Mouse (Mus musculus): Measurements from ENCODE around the gene Taf11.
A peak's percentile ranks its signal among the peaks of the same experiment; 100 is the strongest.

Gene Taf11

GRCm38 (mm10) chr17:27909622-27910500 is at the start of gene Taf11:
Gene Taf11 (minus strand): TSS chr17:27909844.
- DNase-seq (ENCODE audit: low read depth), result peak; percentile 73

GRCm38 (mm10) chr17:27957649-27958048 is 48.0 kb upstream of the Taf11 start:
- DNase-seq (ENCODE audit: low read depth), result no peak

- no peak for DNase-seq (ENCODE audit: low read depth)
Measured at GRCm38 (mm10) chr17:27954629-27955402, 45.2 kb upstream of the Taf11 start.

- DNase-seq (ENCODE audit: low read depth), result no peak
Measured at GRCm38 (mm10) chr17:27953136-27953535, 43.5 kb upstream of the Taf11 start.

GRCm38 (mm10) chr17:27947155-27947554 is 37.5 kb upstream of the Taf11 start:
- DNase-seq (ENCODE audit: low read depth), result no peak

GRCm38 (mm10) chr17:27946371-27946770 is 36.7 kb upstream of the Taf11 start:
- no peak for DNase-seq (ENCODE audit: low read depth)

- DNase-seq (ENCODE audit: low read depth), result no peak
Measured at GRCm38 (mm10) chr17:27945546-27946216, 36.0 kb upstream of the Taf11 start.

GRCm38 (mm10) chr17:27942131-27942530 is 32.5 kb upstream of the Taf11 start:
- DNase-seq (ENCODE audit: low read depth), result no peak

- no peak for DNase-seq (ENCODE audit: low read depth)
Measured at GRCm38 (mm10) chr17:27941698-27942097, 32.1 kb upstream of the Taf11 start.

- DNase-seq (ENCODE audit: low read depth), result no peak
Measured at GRCm38 (mm10) chr17:27941178-27941577, 31.5 kb upstream of the Taf11 start.

GRCm38 (mm10) chr17:27940352-27940751 is 30.7 kb upstream of the Taf11 start:
- no peak for DNase-seq (ENCODE audit: low read depth)

- DNase-seq (ENCODE audit: low read depth), result no peak
Measured at GRCm38 (mm10) chr17:27939028-27939427, 29.4 kb upstream of the Taf11 start.

GRCm38 (mm10) chr17:27938121-27938754 is 28.6 kb upstream of the Taf11 start:
- no peak for DNase-seq (ENCODE audit: low read depth)

GRCm38 (mm10) chr17:27937054-27937615 is 27.5 kb upstream of the Taf11 start:
- no peak for DNase-seq (ENCODE audit: low read depth)

GRCm38 (mm10) chr17:27935091-27935490 is 25.4 kb upstream of the Taf11 start:
- DNase-seq (ENCODE audit: low read depth), result no peak

GRCm38 (mm10) chr17:27934136-27934910 is 24.7 kb upstream of the Taf11 start:
- DNase-seq (ENCODE audit: low read depth), result no peak

- no peak for DNase-seq (ENCODE audit: low read depth)
Measured at GRCm38 (mm10) chr17:27931826-27932225, 22.2 kb upstream of the Taf11 start.

- no peak for DNase-seq (ENCODE audit: low read depth)
Measured at GRCm38 (mm10) chr17:27930291-27930690, 20.6 kb upstream of the Taf11 start.

- no peak for DNase-seq (ENCODE audit: low read depth)
Measured at GRCm38 (mm10) chr17:27925504-27925903, 15.9 kb upstream of the Taf11 start.

GRCm38 (mm10) chr17:27925054-27925453 is 15.4 kb upstream of the Taf11 start:
- no peak for DNase-seq (ENCODE audit: low read depth)

GRCm38 (mm10) chr17:27922174-27922712 is 12.6 kb upstream of the Taf11 start:
- DNase-seq (ENCODE audit: low read depth), result no peak

All from naive thymus-derived CD4-positive, alpha-beta T cell, adult 2 months (primary cell).